Mouse (Mus musculus) lung, adult 2 months (tissue): Measurements from ENCODE around the gene Cox20.

Experiments used
- CTCF ChIP-seq: fragments of 200-500 bp; IDR thresholded peaks from 2 replicates; pipeline ENCODE4 v1.5.1; 2011; ENCODE audit warnings: mild to moderate bottlenecking, low read length, control low read depth; ENCODE audit not compliant: insufficient read depth
- POLR2A ChIP-seq: fragments of 200-500 bp; IDR thresholded peaks from 2 replicates; pipeline ENCODE4 v1.6.1; 2011; ENCODE audit warnings: low read depth, mild to moderate bottlenecking, control low read depth, low read length, borderline replicate concordance; ENCODE audit errors: extremely low read depth

DNA sequence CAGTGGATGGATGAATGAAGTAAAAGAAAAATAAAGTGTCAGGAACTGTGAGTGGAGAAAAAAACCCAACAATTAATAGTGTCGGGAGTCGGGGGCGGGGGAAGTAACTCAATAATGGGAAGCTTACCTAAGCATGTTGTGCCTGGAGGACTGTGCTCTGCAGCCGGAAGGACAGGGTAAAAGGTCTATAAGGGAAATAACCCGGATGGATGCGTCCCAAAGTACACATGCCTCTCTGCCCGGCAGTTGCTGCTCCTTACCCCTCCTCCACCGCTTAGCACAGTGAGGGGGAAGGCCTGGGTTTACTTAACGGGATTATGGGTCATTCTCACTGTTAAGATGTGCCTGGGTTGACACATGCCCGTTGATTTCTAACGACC is 50.3 kb downstream of the Cox20 start:
- TF ChIP-seq CTCF, result no peak
- no peak for TF ChIP-seq POLR2A
